ENCODE assay signal across 36 mouse cellular contexts in the genomic region with DNA sequence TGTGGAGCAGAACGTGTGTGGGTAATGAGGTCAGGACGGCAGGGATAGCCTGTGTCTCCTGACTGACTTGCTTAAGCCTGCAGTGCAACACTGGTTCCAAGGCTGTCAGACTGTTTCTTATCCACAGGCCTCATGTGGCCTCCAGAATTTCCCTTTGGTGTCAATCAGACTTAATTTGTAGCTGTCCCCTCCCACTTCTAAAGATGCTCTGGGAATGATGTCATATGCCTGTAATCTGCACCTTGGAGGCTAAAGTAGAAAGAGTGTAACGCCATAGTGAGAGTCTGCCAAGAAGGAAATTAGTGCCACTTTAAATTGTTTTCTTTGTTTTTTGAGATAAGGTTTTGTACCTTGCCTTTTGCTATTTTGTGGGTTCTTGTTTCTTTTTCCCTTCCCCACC. TPM values are rescaled to one million over a fixed set of nuclear protein-coding genes. Genes with fewer than 3 reads are reported as not detected.
DNase-seq lines count a peak whose midpoint lies in the region; ATAC-seq lines count a peak whose summit lies in the region.
"Had no signal": no experiment of that assay in that cellular context is flagged by ENCODE, and none has a peak within 500 bp of the region (broad histone marks: within the 10 kb centered on the region; RNA-seq: fewer than 3 reads in every experiment).

No protein-coding gene starts in this region.

- ATAC-seq in embryonic facial prominence, embryonic 13.5 days (ENCODE audit: insufficient number of reproducible peaks, insufficient read depth, low FRiP score, low TSS enrichment, low read depth) = no peak
- ATAC-seq in liver, embryonic 13.5 days (ENCODE audit: low read depth) = no peak
- ATAC-seq: forebrain, embryonic 16.5 days; hindbrain, embryonic 16.5 days; liver, embryonic 12.5 days; midbrain, embryonic 16.5 days had no signal

- no peak overlapping the region for H3K4me2 ChIP-seq in embryonic facial prominence, embryonic 13.5 days
- no peak overlapping the region for H3K4me2 ChIP-seq in liver, embryonic 13.5 days
- H3K4me2 ChIP-seq: embryonic facial prominence, embryonic 12.5 days; kidney, embryonic 15.5 days; limb, embryonic 13.5 days; liver, embryonic 12.5 days; midbrain, embryonic 11.5 days; neural tube, embryonic 12.5 days had no signal

- H3K4me3 ChIP-seq in embryonic facial prominence, embryonic 13.5 days = no peak overlapping the region
- H3K4me3 ChIP-seq in embryonic facial prominence, embryonic 10.5 days = no peak overlapping the region
- no peak overlapping the region for H3K4me3 ChIP-seq in liver, embryonic 13.5 days (replicated peaks)
- H3K4me3 ChIP-seq: embryonic facial prominence, embryonic 12.5 days; erythroblast, embryonic 14.5 days; gastrocnemius, adult 2 months; kidney, embryonic 15.5 days; layer of hippocampus, adult 2 months; left cerebral cortex, adult 2 months; limb, embryonic 13.5 days; liver, embryonic 12.5 days; neural tube, embryonic 12.5 days had no signal

- 0 out of 2 replicates have a peak overlapping the region, but pooled peaks have one; percentile 16 for H3K9ac ChIP-seq in embryonic facial prominence, embryonic 13.5 days
- H3K9ac ChIP-seq in liver, embryonic 13.5 days = no peak overlapping the region
- H3K9ac ChIP-seq: embryonic facial prominence, embryonic 12.5 days; kidney, embryonic 15.5 days; limb, embryonic 13.5 days; liver, embryonic 12.5 days; neural tube, embryonic 12.5 days had no signal

- H3K9me3 ChIP-seq in embryonic facial prominence, embryonic 13.5 days = no peaks in the 10 kb centered on the region
- no peaks in the 10 kb centered on the region for H3K9me3 ChIP-seq in embryonic facial prominence, embryonic 10.5 days
- no peaks in the 10 kb centered on the region for H3K9me3 ChIP-seq in liver, embryonic 13.5 days (replicated peaks)
- H3K9me3 ChIP-seq: embryonic facial prominence, embryonic 12.5 days; G1E; kidney, embryonic 15.5 days; limb, embryonic 13.5 days; liver, embryonic 12.5 days; neural tube, embryonic 12.5 days had no signal

- no peak overlapping the region for H3K27ac ChIP-seq in embryonic facial prominence, embryonic 13.5 days
- H3K27ac ChIP-seq in embryonic facial prominence, embryonic 10.5 days (replicated peaks) = no peak overlapping the region
- 0 out of 2 replicates have a peak overlapping the region, but pooled peaks have one; percentile 4 for H3K27ac ChIP-seq in liver, embryonic 13.5 days
- H3K27ac ChIP-seq: embryonic facial prominence, embryonic 12.5 days; gastrocnemius, adult 2 months; kidney, embryonic 15.5 days; layer of hippocampus, adult 2 months; left cerebral cortex, adult 2 months; limb, embryonic 13.5 days; liver, embryonic 12.5 days; neural tube, embryonic 12.5 days; stomach, postnatal 0 days had no signal

- H3K27me3 ChIP-seq in embryonic facial prominence, embryonic 13.5 days = no peaks in the 10 kb centered on the region
- H3K27me3 ChIP-seq in embryonic facial prominence, embryonic 10.5 days (replicated peaks; ENCODE audit: low read depth, poor library complexity, severe bottlenecking) = no peaks in the 10 kb centered on the region
- H3K27me3 ChIP-seq in liver, embryonic 13.5 days = no peaks in the 10 kb centered on the region
- H3K27me3 ChIP-seq: embryonic facial prominence, embryonic 12.5 days; kidney, embryonic 15.5 days; limb, embryonic 13.5 days; liver, embryonic 12.5 days; neural tube, embryonic 12.5 days had no signal

- peaks cover 49% of the 10 kb centered on the region for H3K36me3 ChIP-seq in embryonic facial prominence, embryonic 13.5 days
- peaks cover 56% of the 10 kb centered on the region for H3K36me3 ChIP-seq in embryonic facial prominence, embryonic 10.5 days (replicated peaks)
- H3K36me3 ChIP-seq in liver, embryonic 13.5 days = peaks cover 54% of the 10 kb centered on the region

- 82% methylated on average over 3 of the region's 3 CpGs for WGBS in embryonic facial prominence, embryonic 13.5 days
- WGBS in embryonic facial prominence, embryonic 10.5 days = 76% methylated on average over 3 of the region's 3 CpGs
- 63% methylated on average over 3 of the region's 3 CpGs for WGBS in liver, embryonic 13.5 days (ENCODE audit: insufficient replicate concordance)

- DNase-seq in embryonic facial prominence, embryonic 10.5 days (ENCODE audit: low spot score) = no peak
- DNase-seq in liver, embryonic 13.5 days = no peak
- DNase-seq in liver (no peak), 416B (ENCODE audit: low read depth) (peak; percentile 51), MN1 (ENCODE audit: low spot score) (peak; percentile 90)
- DNase-seq in retina, postnatal 1 day = no peak
- DNase-seq: cerebellum, adult 8-10 months; cerebellum, postnatal 25 days; gastrocnemius, adult 2 months; heart, postnatal 10 days; kidney, adult 18-20 months; kidney, postnatal 36 days; lung, adult 2 months; lung, postnatal 14 days; right cerebral cortex, postnatal 4 days; thymus, adult 18-20 months; thymus, postnatal 4 days had no signal

- H3K4me1 ChIP-seq in embryonic facial prominence, embryonic 13.5 days = peaks cover 11% of the 10 kb centered on the region
- H3K4me1 ChIP-seq in embryonic facial prominence, embryonic 10.5 days = peaks cover 23% of the 10 kb centered on the region
- H3K4me1 ChIP-seq in liver, embryonic 13.5 days (replicated peaks) = peaks cover 34% of the 10 kb centered on the region

RNA-seq across cellular contexts. Expression of a gene that starts 14.4 kb away (rescaled TPM):
- 25.8 and 28.6 TPM in 2 replicates for polyA plus RNA-seq in embryonic facial prominence, embryonic 13.5 days (2015; fragmentation: Nextera tagmentation; extraction: Ambion mirVana)
- 35.7 and 38.8 TPM in 2 replicates for polyA plus RNA-seq in embryonic facial prominence, embryonic 10.5 days (2016; fragmentation: Nextera tagmentation; extraction: Ambion mirVana)
- 12.8 and 13.7 TPM in 2 replicates for polyA plus RNA-seq in liver, embryonic 13.5 days (2015; fragmentation: Nextera tagmentation; extraction: Ambion mirVana)

RNA-seq across cellular contexts. Expression of a gene that starts 28.1 kb away (rescaled TPM):
- 281 and 331 TPM in 2 replicates for polyA plus RNA-seq in embryonic facial prominence, embryonic 13.5 days (2015; fragmentation: Nextera tagmentation; extraction: Ambion mirVana)
- polyA plus RNA-seq in embryonic facial prominence, embryonic 10.5 days (2016; fragmentation: Nextera tagmentation; extraction: Ambion mirVana) = 389 and 393 TPM in 2 replicates
- polyA plus RNA-seq in liver, embryonic 13.5 days (2015; fragmentation: Nextera tagmentation; extraction: Ambion mirVana) = 224 and 231 TPM in 2 replicates

RNA-seq across cellular contexts. Expression of a gene that starts 31.7 kb away (rescaled TPM):
- polyA plus RNA-seq in embryonic facial prominence, embryonic 13.5 days (2015; fragmentation: Nextera tagmentation; extraction: Ambion mirVana) = 92.3 and 98.2 TPM in 2 replicates
- 100 and 104 TPM in 2 replicates for polyA plus RNA-seq in embryonic facial prominence, embryonic 10.5 days (2016; fragmentation: Nextera tagmentation; extraction: Ambion mirVana)
- polyA plus RNA-seq in liver, embryonic 13.5 days (2015; fragmentation: Nextera tagmentation; extraction: Ambion mirVana) = 77.5 and 87.7 TPM in 2 replicates

RNA-seq across cellular contexts. Expression of a gene that starts 38.9 kb away (rescaled TPM):
- not detected in 2 replicates for polyA plus RNA-seq in embryonic facial prominence, embryonic 13.5 days (2015; fragmentation: Nextera tagmentation; extraction: Ambion mirVana)
- not detected in 2 replicates for polyA plus RNA-seq in embryonic facial prominence, embryonic 10.5 days (2016; fragmentation: Nextera tagmentation; extraction: Ambion mirVana)
- not detected in 2 replicates for polyA plus RNA-seq in liver, embryonic 13.5 days (2015; fragmentation: Nextera tagmentation; extraction: Ambion mirVana)
- polyA plus RNA-seq: embryonic facial prominence, embryonic 12.5 days; erythroblast, embryonic 14.5 days; forebrain, embryonic 11.5 days; forebrain, embryonic 16.5 days; G1E; hindbrain, embryonic 11.5 days; hindbrain, embryonic 16.5 days; intestine, embryonic 14.5 days; kidney, embryonic 15.5 days; limb, embryonic 13.5 days; liver, embryonic 12.5 days; lung, adult 2 months; midbrain, embryonic 11.5 days; midbrain, embryonic 16.5 days; neural tube, embryonic 12.5 days; spleen, adult 2 months; stomach, postnatal 0 days had no signal

RNA-seq across cellular contexts. Expression of a gene that starts 39.7 kb away (rescaled TPM):
- 0.08 TPM in 1 of 2 replicates, not detected in the other for polyA plus RNA-seq in embryonic facial prominence, embryonic 13.5 days (2015; fragmentation: Nextera tagmentation; extraction: Ambion mirVana)
- polyA plus RNA-seq in embryonic facial prominence, embryonic 10.5 days (2016; fragmentation: Nextera tagmentation; extraction: Ambion mirVana) = not detected in 2 replicates
- polyA plus RNA-seq in liver, embryonic 13.5 days (2015; fragmentation: Nextera tagmentation; extraction: Ambion mirVana) = not detected in 2 replicates
- polyA plus RNA-seq: erythroblast, embryonic 14.5 days; forebrain, embryonic 11.5 days; forebrain, embryonic 16.5 days; G1E; hindbrain, embryonic 16.5 days; intestine, embryonic 14.5 days; liver, embryonic 12.5 days; lung, adult 2 months; midbrain, embryonic 11.5 days; midbrain, embryonic 16.5 days; spleen, adult 2 months; stomach, postnatal 0 days had no signal

Comparison
In these comparisons a context has a peak if more than half of its experiments do, and no peak if none do; other contexts are left out.
1. DNase-seq: peak in 416B (single experiment) and MN1 (single experiment); none in embryonic facial prominence, embryonic 10.5 days (single experiment), liver, embryonic 13.5 days (single experiment), liver (single experiment) and retina, postnatal 1 day (single experiment).